Comparison of ENCODE assay signal across 8 mouse cellular contexts in the genomic region with DNA sequence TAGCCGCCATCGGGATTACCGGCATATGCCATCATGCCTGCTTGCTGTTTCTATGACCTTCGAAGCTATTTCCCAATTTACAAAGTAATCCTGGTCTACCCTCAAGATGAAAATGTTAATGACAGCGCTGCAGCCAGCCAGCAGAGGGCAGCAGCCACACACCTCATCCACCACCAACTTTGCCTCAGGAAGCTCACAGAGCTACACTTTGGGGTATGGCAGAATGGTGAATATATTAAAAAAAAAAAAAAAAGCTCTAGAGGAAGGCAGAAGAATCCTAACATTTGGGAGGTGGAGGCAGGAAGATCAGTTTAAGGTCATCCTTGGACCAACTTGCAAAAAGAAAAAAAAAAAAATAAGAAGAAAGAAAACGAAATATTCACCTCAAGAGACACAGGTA. TPM values are rescaled to one million over a fixed set of nuclear protein-coding genes. Genes with fewer than 3 reads are reported as not detected.
DNase-seq lines count a peak whose midpoint lies in the region; ATAC-seq and TF ChIP-seq lines count a peak whose summit lies in the region.

No protein-coding gene starts in this region.

- in situ Hi-C loops in Patski (cut with MboI; ENCODE audit: low pct_unique_long_range_greater_than_20kb) = loop anchor here (5.0 kb wide), 1 partner anchor 57 kb away; the partner anchor contains the start of gene Slc7a5

- H3K27me3 ChIP-seq in Patski = no peaks in the 10 kb centered on the region

- POLR2A ChIA-PET in Patski (lab: Charles Lee) = interaction anchor here (0.6 to 2.9 kb wide), 6 partner anchors 21 to 79 kb away, joined by 3 to 15 read pairs (median 4); partner anchors contain the start of gene Slc7a5

- peak; percentile 95 for TF ChIP-seq CTCF in Patski (IDR thresholded peaks at IDR 0.05)

- no peak for ATAC-seq in Patski
- peak; percentile 56; the same call in 1 of the 2 replicates for ATAC-seq in neutrophil, adult 5-6 weeks (ENCODE audit: extremely low read depth, insufficient number of reproducible peaks, low FRiP score, poor library complexity, severe bottlenecking)

- CTCF ChIA-PET in Patski (lab: Charles Lee) = interaction anchor here (1.0 to 6.1 kb wide), 20 partner anchors 9 to 510 kb away, joined by 3 to 111 read pairs (median 12); partner anchors contain the start of genes Slc7a5 and Trhr2

- peak; percentile 94 for DNase-seq in A20 (ENCODE audit: low read depth, low spot score)
- no peak for DNase-seq in Patski (ENCODE audit: low read depth, low spot score)
- DNase-seq in cerebellum, postnatal 10 days = peak; percentile 86
- peak; percentile 58 to 75 for DNase-seq in frontal cortex, postnatal 14 days (ENCODE audit: low spot score in 2 of 2)
- peak; percentile 38 to 64 for DNase-seq in kidney, adult 8-10 months
- peak; percentile 81 for DNase-seq in liver
- peak; percentile 81 for DNase-seq in thymus, postnatal 0 days (ENCODE audit: low spot score)

RNA-seq across cellular contexts. Expression of gene Klhdc4, which starts 20.6 kb away (rescaled TPM):
- polyA plus RNA-seq in Patski (2021) = 39.5 TPM
- total RNA-seq in neutrophil, adult 5-6 weeks (2017) = 41.6 and 42.4 TPM in 2 replicates
- polyA plus RNA-seq in thymus, postnatal 0 days (2015; fragmentation: Nextera tagmentation; extraction: Ambion mirVana) = 31.6 and 32.7 TPM in 2 replicates

RNA-seq across cellular contexts. Expression of gene Slc7a5, which starts 57.5 kb away (rescaled TPM):
- 164 TPM for polyA plus RNA-seq in Patski (2021)
- total RNA-seq in neutrophil, adult 5-6 weeks (2017) = 4.5 and 4.9 TPM in 2 replicates
- polyA plus RNA-seq in thymus, postnatal 0 days (2015; fragmentation: Nextera tagmentation; extraction: Ambion mirVana) = 15.0 and 16.7 TPM in 2 replicates
